Comparison of ENCODE assay signal across 8 mouse cellular contexts in genomic region chr11:60878056-60878612, GRCm38 (mm10). TPM values are rescaled to one million over a fixed set of nuclear protein-coding genes. Genes with fewer than 3 reads are reported as not detected.
DNase-seq lines count a peak whose midpoint lies in the region; ATAC-seq and TF ChIP-seq lines count a peak whose summit lies in the region.

No protein-coding gene starts in this region.

- peaks cover 7 to 28% of the 10 kb centered on the region in 2 experiments; a peak in 3 of 4 replicates for H3K4me1 ChIP-seq in MEL (ENCODE audit: control insufficient read depth in 1 of 2, insufficient read depth in 2 of 2, low read length in 2 of 2)
- H3K4me1 ChIP-seq in heart, embryonic 11.5 days (ENCODE audit: control insufficient read depth, insufficient read depth, low read length): peaks cover 50% of the 10 kb centered on the region
- H3K4me1 ChIP-seq in kidney, embryonic 16.5 days (ENCODE audit: insufficient read depth, low read length): peaks cover 40% of the 10 kb centered on the region
- H3K4me1 ChIP-seq in liver, postnatal 0 days (ENCODE audit: insufficient read depth): peaks cover 36% of the 10 kb centered on the region
- H3K4me1 ChIP-seq in neural tube, embryonic 13.5 days (replicated peaks): peaks cover 53% of the 10 kb centered on the region

- no peak; the same call in 1 of the 2 replicates for TF ChIP-seq RAD21 in MEL (IDR thresholded peaks at IDR 0.05; ENCODE audit: low read depth, low read length)

- H3K4me3 ChIP-seq in MEL (ENCODE audit: control insufficient read depth in 1 of 2, insufficient read depth in 1 of 2, low read depth in 2 of 2, low read length in 2 of 2): peak overlapping the region; percentile 73 to 79
- peak overlapping the region; percentile 93 for H3K4me3 ChIP-seq in heart, embryonic 11.5 days (ENCODE audit: low read depth, low read length)
- H3K4me3 ChIP-seq in kidney, embryonic 16.5 days (ENCODE audit: low read length): peak overlapping the region; percentile 95
- peak overlapping the region; percentile 89 for H3K4me3 ChIP-seq in liver, postnatal 0 days (ENCODE audit: low read depth, low read length)
- peak overlapping the region; percentile 96 for H3K4me3 ChIP-seq in neural tube, embryonic 13.5 days

- WGBS in heart, embryonic 11.5 days (ENCODE audit: insufficient replicate concordance): under 1% methylated on average over 40 of the region's 52 CpGs
- WGBS in kidney, embryonic 16.5 days: under 1% methylated on average over 48 of the region's 52 CpGs
- 5% methylated on average over 45 of the region's 52 CpGs for WGBS in liver, postnatal 0 days (ENCODE audit: insufficient replicate concordance)
- under 1% methylated on average over 51 of the region's 52 CpGs for WGBS in neural tube, embryonic 13.5 days

- no peaks in the 10 kb centered on the region for H3K9me3 ChIP-seq in MEL (replicated peaks; ENCODE audit: insufficient read depth, low read length)
- H3K9me3 ChIP-seq in heart, embryonic 11.5 days (replicated peaks; ENCODE audit: control insufficient read depth, low read length): no peaks in the 10 kb centered on the region
- no peaks in the 10 kb centered on the region for H3K9me3 ChIP-seq in kidney, embryonic 16.5 days (ENCODE audit: low read length)
- no peaks in the 10 kb centered on the region for H3K9me3 ChIP-seq in liver, postnatal 0 days (ENCODE audit: low read length)
- H3K9me3 ChIP-seq in neural tube, embryonic 13.5 days: no peaks in the 10 kb centered on the region

- peak; percentile 8 to 57 (median 22); a peak in 4 of 6 replicates for TF ChIP-seq CTCF in MEL (IDR thresholded peaks at IDR 0.05 in 2 of 3, conservative IDR thresholded peaks at IDR 0.05 in 1 of 3; ENCODE audit: control insufficient read depth in 1 of 3, insufficient read depth in 1 of 3, low read depth in 2 of 3, low read length in 3 of 3, poor library complexity in 1 of 3, severe bottlenecking in 1 of 3)
- TF ChIP-seq CTCF in liver, postnatal 0 days (IDR thresholded peaks at IDR 0.05; ENCODE audit: low read depth): peak; percentile 57

- H3K4me2 ChIP-seq in heart, embryonic 11.5 days: peak overlapping the region; percentile 76
- H3K4me2 ChIP-seq in kidney, embryonic 16.5 days (replicated peaks; ENCODE audit: low read depth, low read length): peak overlapping the region; percentile 82
- peak overlapping the region; percentile 96 for H3K4me2 ChIP-seq in liver, postnatal 0 days (ENCODE audit: low read depth, low read length)
- H3K4me2 ChIP-seq in neural tube, embryonic 13.5 days: peak overlapping the region; percentile 83

- H3K27ac ChIP-seq in MEL (ENCODE audit: control insufficient read depth, low read depth, low read length): peak overlapping the region; percentile 67
- H3K27ac ChIP-seq in heart, embryonic 11.5 days (ENCODE audit: low read depth, low read length): peak overlapping the region; percentile 98
- peak overlapping the region; percentile 95 for H3K27ac ChIP-seq in kidney, embryonic 16.5 days (ENCODE audit: low read length)
- H3K27ac ChIP-seq in liver, postnatal 0 days (ENCODE audit: low read depth): peak overlapping the region; percentile 98
- peak overlapping the region; percentile 92 for H3K27ac ChIP-seq in neural tube, embryonic 13.5 days (replicated peaks)

- peaks cover 11 to 27% of the 10 kb centered on the region in 2 experiments for H3K36me3 ChIP-seq in MEL (ENCODE audit: control insufficient read depth in 1 of 2, insufficient read depth in 2 of 2, low read length in 2 of 2)
- H3K36me3 ChIP-seq in heart, embryonic 11.5 days (ENCODE audit: control insufficient read depth, insufficient read depth, low read length): no peaks in the 10 kb centered on the region; the same call in 1 of the 2 replicates
- no peaks in the 10 kb centered on the region for H3K36me3 ChIP-seq in kidney, embryonic 16.5 days (ENCODE audit: insufficient read depth, low read length)
- no peaks in the 10 kb centered on the region for H3K36me3 ChIP-seq in liver, postnatal 0 days (replicated peaks; ENCODE audit: insufficient read depth, low read length)
- no peaks in the 10 kb centered on the region for H3K36me3 ChIP-seq in neural tube, embryonic 13.5 days

- TF ChIP-seq EP300 in MEL (IDR thresholded peaks at IDR 0.05; ENCODE audit: low read depth in 1 of 2, low read length in 2 of 2): no peak
- no peak for TF ChIP-seq EP300 in liver, postnatal 0 days (IDR thresholded peaks at IDR 0.05; ENCODE audit: low read depth)

- no peak for TF ChIP-seq POLR2A in MEL (IDR thresholded peaks at IDR 0.05; ENCODE audit: control insufficient read depth in 1 of 2, insufficient read depth in 1 of 2, low read depth in 1 of 2, low read length in 2 of 2, poor library complexity in 1 of 2)

- peak overlapping the region; percentile 87 for H3K9ac ChIP-seq in MEL (ENCODE audit: control insufficient read depth, low read depth, low read length, poor library complexity, severe bottlenecking)
- peak overlapping the region; percentile 98 for H3K9ac ChIP-seq in heart, embryonic 11.5 days (ENCODE audit: low read depth, low read length)
- H3K9ac ChIP-seq in kidney, embryonic 16.5 days (replicated peaks; ENCODE audit: low read length): peak overlapping the region; percentile 97
- H3K9ac ChIP-seq in liver, postnatal 0 days (replicated peaks): peak overlapping the region; percentile 97
- H3K9ac ChIP-seq in neural tube, embryonic 13.5 days: peak overlapping the region; percentile 90

- ATAC-seq in heart, embryonic 11.5 days (replicated peaks; ENCODE audit: insufficient number of reproducible peaks, low FRiP score, low TSS enrichment): peak; percentile 70
- peak; percentile 66 for ATAC-seq in kidney, embryonic 16.5 days (ENCODE audit: low FRiP score, low TSS enrichment)
- peak; percentile 63 for ATAC-seq in liver, postnatal 0 days
- ATAC-seq in neural tube, embryonic 13.5 days (ENCODE audit: low read depth): peak; percentile 76

- no peaks in the 10 kb centered on the region for H3K27me3 ChIP-seq in MEL (ENCODE audit: control insufficient read depth in 1 of 2, insufficient read depth in 2 of 2, low read length in 2 of 2)
- no peaks in the 10 kb centered on the region for H3K27me3 ChIP-seq in heart, embryonic 11.5 days (ENCODE audit: control insufficient read depth, insufficient read depth, low read length)
- no peaks in the 10 kb centered on the region for H3K27me3 ChIP-seq in kidney, embryonic 16.5 days (ENCODE audit: insufficient read depth, low read length)
- H3K27me3 ChIP-seq in liver, postnatal 0 days (ENCODE audit: insufficient read depth, low read length): no peaks in the 10 kb centered on the region
- no peaks in the 10 kb centered on the region for H3K27me3 ChIP-seq in neural tube, embryonic 13.5 days

- DNase-seq in cerebellum, adult 11-12 months: peak; percentile 70
- DNase-seq in cerebellum, postnatal 25 days: no peak
- peak; percentile 84 for DNase-seq in MEL (ENCODE audit: low read depth, low spot score)
- DNase-seq in embryo, embryonic 9.5 days (ENCODE audit: extremely low spot score): peak; percentile 39
- peak; percentile 72 for DNase-seq in liver, postnatal 0 days

- H3K79me2 ChIP-seq in MEL (ENCODE audit: control insufficient read depth, insufficient read depth, low read length, poor library complexity): peaks cover 58% of the 10 kb centered on the region

TF ChIP-seq in MEL, 35 proteins besides CTCF, POLR2A, EP300 and RAD21 (continues in another document):
- no peak for TF ChIP-seq CHD1 (IDR thresholded peaks at IDR 0.05; ENCODE audit: low read depth, low read length)
- TF ChIP-seq SMC3 (IDR thresholded peaks at IDR 0.05; ENCODE audit: low read depth, low read length): 0 out of 2 replicates have a peak, but pooled peaks have one; percentile 5
- no peak for TF ChIP-seq MYB (IDR thresholded peaks at IDR 0.05; ENCODE audit: low read depth, low read length)
- no peak for TF ChIP-seq JUND (IDR thresholded peaks at IDR 0.05; ENCODE audit: low read depth, low read length)

RNA-seq across cellular contexts. Expression of gene Tmem11, which starts 0.9 kb away (rescaled TPM):
- total RNA-seq in MEL (2012; rRNA removed): 90.7 and 125 TPM in 2 replicates
- 100 to 1,000 TPM in 1 of 2 experiments, not detected in 1; 117 TPM for polyA plus RNA-seq in MEL (2012; ENCODE audit: insufficient read depth in 1 of 2, insufficient read length in 2 of 2, low read depth in 1 of 2, low replicate concordance in 2 of 2, missing spikeins in 1 of 2)
- polyA plus RNA-seq in heart, embryonic 11.5 days (2014; fragmentation: Nextera tagmentation; extraction: Ambion mirVana): 68.1 and 68.4 TPM in 2 replicates
- polyA plus RNA-seq in kidney, embryonic 16.5 days (2015; fragmentation: Nextera tagmentation; extraction: Ambion mirVana): 72.0 and 79.6 TPM in 2 replicates
- polyA plus RNA-seq in liver, postnatal 0 days (2015; fragmentation: Nextera tagmentation; extraction: Ambion mirVana): 26.7 and 28.8 TPM in 2 replicates
- 52.6 and 56.0 TPM in 2 replicates for polyA plus RNA-seq in neural tube, embryonic 13.5 days (2015; fragmentation: Nextera tagmentation; extraction: Ambion mirVana)

RNA-seq across cellular contexts. Expression of gene Natd1, which starts 36.4 kb away (rescaled TPM):
- total RNA-seq in MEL (2012; rRNA removed): 3.0 and 3.9 TPM in 2 replicates
- polyA plus RNA-seq in MEL (2012; ENCODE audit: insufficient read depth in 1 of 2, insufficient read length in 2 of 2, low read depth in 1 of 2, low replicate concordance in 2 of 2, missing spikeins in 1 of 2): 10 to 100 TPM in 1 of 2 experiments, not detected in 1; 10.9 TPM
- polyA plus RNA-seq in heart, embryonic 11.5 days (2014; fragmentation: Nextera tagmentation; extraction: Ambion mirVana): 20.2 and 23.9 TPM in 2 replicates
- 29.9 and 31.2 TPM in 2 replicates for polyA plus RNA-seq in kidney, embryonic 16.5 days (2015; fragmentation: Nextera tagmentation; extraction: Ambion mirVana)
- 6.0 and 6.2 TPM in 2 replicates for polyA plus RNA-seq in liver, postnatal 0 days (2015; fragmentation: Nextera tagmentation; extraction: Ambion mirVana)
- 28.8 and 30.0 TPM in 2 replicates for polyA plus RNA-seq in neural tube, embryonic 13.5 days (2015; fragmentation: Nextera tagmentation; extraction: Ambion mirVana)

RNA-seq across cellular contexts. Expression of gene Dhrs7b, which starts 47.7 kb away (rescaled TPM):
- total RNA-seq in MEL (2012; rRNA removed): 67.8 and 81.5 TPM in 2 replicates
- 10 to 100 TPM; 49.5 to 94.7 TPM for polyA plus RNA-seq in MEL (2012; ENCODE audit: insufficient read depth in 1 of 2, insufficient read length in 2 of 2, low read depth in 1 of 2, low replicate concordance in 2 of 2, missing spikeins in 1 of 2)
- polyA plus RNA-seq in heart, embryonic 11.5 days (2014; fragmentation: Nextera tagmentation; extraction: Ambion mirVana): 31.8 and 33.9 TPM in 2 replicates
- polyA plus RNA-seq in kidney, embryonic 16.5 days (2015; fragmentation: Nextera tagmentation; extraction: Ambion mirVana): 41.7 and 42.8 TPM in 2 replicates
- polyA plus RNA-seq in liver, postnatal 0 days (2015; fragmentation: Nextera tagmentation; extraction: Ambion mirVana): 16.4 TPM in 2 replicates
- 31.0 and 32.1 TPM in 2 replicates for polyA plus RNA-seq in neural tube, embryonic 13.5 days (2015; fragmentation: Nextera tagmentation; extraction: Ambion mirVana)

RNA-seq across cellular contexts. Expression of gene Map2k3, which starts 53.7 kb away (rescaled TPM):
- total RNA-seq in MEL (2012; rRNA removed): 69.2 and 73.2 TPM in 2 replicates
- polyA plus RNA-seq in MEL (2012; ENCODE audit: insufficient read depth in 1 of 2, insufficient read length in 2 of 2, low read depth in 1 of 2, low replicate concordance in 2 of 2, missing spikeins in 1 of 2): 100 to 1,000 TPM; 111 to 132 TPM
- polyA plus RNA-seq in heart, embryonic 11.5 days (2014; fragmentation: Nextera tagmentation; extraction: Ambion mirVana): 74.6 and 77.9 TPM in 2 replicates
- 138 and 142 TPM in 2 replicates for polyA plus RNA-seq in kidney, embryonic 16.5 days (2015; fragmentation: Nextera tagmentation; extraction: Ambion mirVana)
- polyA plus RNA-seq in liver, postnatal 0 days (2015; fragmentation: Nextera tagmentation; extraction: Ambion mirVana): 61.7 and 66.5 TPM in 2 replicates
- polyA plus RNA-seq in neural tube, embryonic 13.5 days (2015; fragmentation: Nextera tagmentation; extraction: Ambion mirVana): 31.4 and 32.0 TPM in 2 replicates

Comparison
In these comparisons a context has a peak if more than half of its experiments do, and no peak if none do; other contexts are left out.
1. DNase-seq: peak in cerebellum, adult 11-12 months (single experiment), MEL (single experiment), embryo, embryonic 9.5 days (single experiment) and liver, postnatal 0 days (single experiment); none in cerebellum, postnatal 25 days (0 of 2).
2. Peak in every context shown above with its lines, with median percentiles within 50 percentile points of each other: H3K27ac ChIP-seq, H3K4me3 ChIP-seq, H3K9ac ChIP-seq, ATAC-seq and H3K4me2 ChIP-seq.